Mouse (Mus musculus) Patski (cell line): Measurements from ENCODE around the gene Mib2. TPM values are rescaled to one million over a fixed set of nuclear protein-coding genes. Genes with fewer than 3 reads are reported as not detected.
"Not testable (repeated sequence)": the region's sequence is repeated elsewhere in the genome, so short reads cannot be mapped to it uniquely, and the experiment has no call there.

Experiments
- ATAC-seq: fragments of 100-300 bp; one replicate; pipeline ENCODE4 v1.8.0; 2021
- CTCF ChIA-PET: fragments of 350-600 bp; sonication (Branson Sonifier 250); formaldehyde crosslinking; loops from one replicate; lab custom pipeline; 2022; ENCODE audit warnings: inconsistent platforms; lab: Charles Lee
- POLR2A ChIA-PET: fragments of 350-600 bp; sonication (Branson Sonifier 250); formaldehyde crosslinking; loops from one replicate; lab custom pipeline; 2022; ENCODE audit warnings: antibody characterized with exemption, inconsistent platforms; lab: Charles Lee
- DNase-seq: peaks from one replicate; pipeline ENCODE4 v3.0.0-alpha.2; 2011; ENCODE audit warnings: low read depth, low spot score
- H3K27me3 ChIP-seq: fragments of 371-371 bp; one replicate; pipeline ENCODE4 v1.5.1; 2021
- CTCF ChIP-seq: fragments of 100-300 bp; IDR thresholded peaks from one replicate; pipeline ENCODE4 v1.5.1; 2021
- in situ Hi-C: fragments of 300-500 bp; cut with MboI; formaldehyde crosslinking; loops from 3 replicates; pipeline ENCODE4 v1.11.1; 2018; ENCODE audit warnings: low pct_unique_long_range_greater_than_20kb, mixed read lengths
- polyA plus RNA-seq: library from polyadenylated mRNA; unstranded; gene quantifications from one replicate; pipeline ENCODE4 v1.2.3, GENCODE M21; 2021

The Mib2 gene
- polyA plus RNA-seq, 1 experiment from 2014 or later: 39.5 TPM

DNA sequence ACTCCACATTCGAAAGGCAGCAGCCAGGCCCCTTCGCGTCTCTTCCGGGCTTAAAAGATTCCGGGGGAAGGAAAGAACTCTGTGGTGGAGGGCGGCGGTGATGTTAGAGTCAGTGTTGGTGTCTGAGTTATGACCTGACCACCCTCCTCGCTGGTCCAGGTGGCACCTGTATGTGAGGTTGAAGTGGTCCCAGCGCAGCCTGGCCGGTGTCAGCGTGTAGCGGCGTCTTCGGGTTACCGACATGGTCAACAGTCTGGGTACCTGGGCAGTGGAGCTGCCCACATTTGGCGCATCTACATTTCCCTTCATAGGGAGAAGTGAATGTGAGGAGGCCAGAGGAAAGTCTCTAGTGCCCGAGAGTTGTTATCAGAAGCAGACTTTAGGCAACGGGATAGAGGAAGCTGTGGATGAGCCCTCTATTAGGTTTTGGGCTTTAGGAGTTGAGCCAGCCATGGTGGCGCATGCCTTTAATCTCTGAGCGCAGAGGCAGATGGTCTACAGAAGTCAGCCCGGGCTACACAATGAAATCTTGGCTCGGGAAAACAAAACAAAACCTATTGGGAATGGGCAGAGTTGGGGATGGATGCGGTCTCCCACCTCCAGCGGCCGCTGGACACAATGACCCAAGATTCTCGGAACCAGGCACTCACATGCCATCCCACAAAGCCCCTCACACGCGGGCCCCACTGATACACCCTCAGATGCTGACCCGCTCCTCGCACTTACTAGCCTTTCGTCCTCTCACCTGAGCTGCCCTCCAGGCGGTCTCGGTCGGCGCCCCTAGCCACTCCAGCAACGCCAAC lies 16.5 kb downstream of the Mib2 start:
- TF ChIP-seq CTCF: no peak
- DNase-seq: no peak
- POLR2A ChIA-PET: interaction anchor here (1.1 to 1.6 kb wide), 2 partner anchors 8 to 16 kb away, joined by 3 to 4 read pairs; partner anchors contain the start of gene Mib2
- CTCF ChIA-PET: no interaction called here
- in situ Hi-C loops: no loop called here
- H3K27me3 ChIP-seq: no peaks in the 10 kb centered on the region
- no peak for ATAC-seq

DNA sequence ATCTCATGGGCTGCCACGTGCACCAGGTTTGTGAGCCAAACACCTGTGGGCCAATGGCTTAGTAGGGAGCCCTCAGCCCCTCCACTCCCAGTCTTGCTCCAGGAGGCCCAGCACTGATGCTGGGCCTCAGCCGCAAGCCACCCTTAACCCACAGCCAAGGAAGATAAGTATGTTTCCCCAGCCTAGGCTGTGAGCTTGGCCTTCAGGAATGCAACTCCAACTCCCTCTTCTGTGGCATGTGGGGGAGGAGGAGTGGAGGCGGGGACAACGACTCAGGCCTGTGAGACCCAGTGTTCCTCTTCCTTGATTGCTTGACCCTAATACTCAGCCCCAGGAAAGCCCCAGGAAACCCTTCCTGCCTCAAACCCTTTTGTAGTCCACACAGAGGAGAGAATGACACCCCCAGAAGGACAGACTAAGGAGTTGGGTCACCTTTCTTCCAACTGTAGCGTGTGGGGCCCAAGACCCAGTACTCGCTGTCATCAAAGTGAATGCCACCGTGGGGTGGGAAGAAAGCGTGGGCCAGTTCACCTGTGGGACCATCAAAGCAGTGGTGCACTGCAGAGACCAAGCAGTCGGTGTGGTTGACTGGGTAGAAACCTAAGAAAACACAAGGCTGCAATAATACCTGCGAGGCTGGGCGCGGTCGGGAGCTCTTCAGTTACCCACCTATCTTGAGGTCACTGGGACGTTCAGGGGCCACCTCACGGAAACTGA lies 17.3 kb downstream of the Mib2 start:
- no peaks in the 10 kb centered on the region for H3K27me3 ChIP-seq
- ChIA-PET POLR2A (interaction anchor here (1.1 to 1.6 kb wide), 2 partner anchors 9 to 17 kb away, joined by 3 to 4 read pairs; partner anchors contain the start of gene Mib2), CTCF (no interaction called here)
- DNase-seq: peak; percentile 58
- TF ChIP-seq CTCF: no peak
- ATAC-seq: peak; percentile 77
- in situ Hi-C loops: no loop called here

DNA sequence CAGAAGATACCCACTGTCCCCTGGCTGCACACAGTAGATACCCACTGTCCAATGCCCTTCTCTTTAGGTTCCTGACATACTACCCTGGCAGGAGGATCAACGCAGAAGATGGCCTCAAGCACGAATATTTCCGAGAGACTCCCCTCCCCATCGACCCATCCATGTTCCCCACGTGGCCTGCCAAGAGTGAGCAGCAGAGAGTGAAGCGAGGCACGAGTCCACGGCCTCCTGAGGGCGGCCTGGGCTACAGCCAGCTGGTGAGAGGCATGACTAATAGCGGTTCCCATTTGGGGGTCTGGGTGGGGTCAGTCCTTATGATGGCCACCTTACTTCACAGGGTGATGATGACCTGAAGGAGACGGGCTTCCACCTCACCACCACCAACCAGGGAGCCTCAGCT lies 19.6 kb downstream of the Mib2 start:
- POLR2A ChIA-PET: no interaction called here
- DNase-seq: no peak
- no peaks in the 10 kb centered on the region for H3K27me3 ChIP-seq
- TF ChIP-seq CTCF: no peak
- in situ Hi-C loops: no loop called here
- ATAC-seq: no peak
- CTCF ChIA-PET: no interaction called here

GRCm38 (mm10) chr4:155645721-155646120 lies 23.3 kb downstream of the Mib2 start:
- POLR2A ChIA-PET: no interaction called here
- CTCF ChIA-PET: no interaction called here
- DNase-seq (no peak), ATAC-seq (no peak)
- H3K27me3 ChIP-seq: no peaks in the 10 kb centered on the region
- in situ Hi-C loops: no loop called here
- no peak for TF ChIP-seq CTCF

DNA sequence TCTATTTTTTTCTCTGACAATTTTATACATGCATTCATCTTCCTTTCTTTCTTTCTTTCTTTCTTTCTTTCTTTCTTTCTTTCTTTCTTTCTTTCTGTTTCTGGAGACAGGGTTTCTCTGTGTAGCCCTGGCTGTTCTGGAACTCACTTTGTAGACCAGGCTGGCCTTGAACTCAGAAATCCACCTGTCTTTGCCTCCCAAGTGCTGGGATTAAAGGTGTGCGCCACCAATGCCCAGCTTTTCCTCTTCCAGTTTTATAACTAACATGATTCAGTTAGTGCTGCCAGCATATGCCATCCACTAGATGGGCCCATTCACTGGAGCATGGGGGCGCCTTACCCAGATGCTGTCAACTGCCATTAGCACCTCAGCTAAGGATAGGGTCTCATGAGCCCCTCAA lies 23.7 kb downstream of the Mib2 start, which contains the start of gene Gm10563:
Gene Gm10563, minus strand, starts transcription at position 101 of the 400 bp plus-strand sequence.
- H3K27me3 ChIP-seq, DNase-seq, CTCF ChIA-PET, POLR2A ChIA-PET, ATAC-seq, in situ Hi-C loops: not testable (repeated sequence)

DNA sequence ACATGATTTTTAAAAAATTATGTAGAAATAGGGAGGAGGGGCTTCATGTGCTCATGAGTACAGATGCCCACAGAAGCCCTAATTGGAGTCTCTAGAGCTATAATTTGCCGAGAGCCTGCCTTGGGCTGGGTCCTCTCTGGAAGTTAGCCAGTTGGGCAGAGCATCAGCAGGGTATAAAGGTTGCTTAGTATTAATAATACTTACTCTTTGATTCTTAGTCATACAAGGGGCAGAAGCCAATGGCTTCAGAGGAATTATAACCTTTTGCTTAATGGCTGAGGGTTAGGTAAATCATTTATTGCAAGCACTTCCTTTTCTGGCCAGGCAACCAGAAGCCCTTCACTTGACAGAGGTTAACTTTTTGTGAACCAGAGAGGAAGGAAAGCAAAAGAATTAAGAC lies 25.5 kb downstream of the Mib2 start:
- ChIA-PET POLR2A (no interaction called here), CTCF (no interaction called here)
- no peak for ATAC-seq
- in situ Hi-C loops: no loop called here
- no peak for DNase-seq
- H3K27me3 ChIP-seq: no peaks in the 10 kb centered on the region
- TF ChIP-seq CTCF: no peak

GRCm38 (mm10) chr4:155635766-155636499 lies 33.1 kb downstream of the Mib2 start:
- DNase-seq (no peak), ATAC-seq (no peak)
- no peak for TF ChIP-seq CTCF
- ChIA-PET CTCF (no interaction called here), POLR2A (no interaction called here)
- no peaks in the 10 kb centered on the region for H3K27me3 ChIP-seq
- in situ Hi-C loops: no loop called here

DNA sequence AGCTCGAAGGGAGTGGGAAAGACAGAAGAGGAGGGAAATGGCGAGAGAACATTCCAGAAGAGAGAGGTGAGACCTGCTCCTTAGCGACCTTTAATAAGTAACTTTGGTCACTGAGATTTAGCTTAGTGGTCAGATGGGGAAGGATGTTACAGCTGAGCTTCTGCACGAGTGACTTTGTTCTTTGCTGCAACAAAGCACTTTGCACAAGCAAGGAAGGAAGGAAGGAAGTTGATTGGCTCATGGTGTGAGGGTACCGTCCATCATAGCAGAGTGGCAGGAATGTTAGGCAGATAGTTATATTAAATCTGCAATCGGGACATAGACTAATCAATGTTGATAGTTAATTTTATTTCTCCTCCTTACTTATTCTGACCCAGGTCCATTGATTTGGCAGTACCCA lies 38.7 kb downstream of the Mib2 start:
- in situ Hi-C loops: no loop called here
- DNase-seq (no peak), ATAC-seq (no peak)
- no peaks in the 10 kb centered on the region for H3K27me3 ChIP-seq
- POLR2A ChIA-PET: no interaction called here
- no peak for TF ChIP-seq CTCF
- CTCF ChIA-PET: no interaction called here

DNA sequence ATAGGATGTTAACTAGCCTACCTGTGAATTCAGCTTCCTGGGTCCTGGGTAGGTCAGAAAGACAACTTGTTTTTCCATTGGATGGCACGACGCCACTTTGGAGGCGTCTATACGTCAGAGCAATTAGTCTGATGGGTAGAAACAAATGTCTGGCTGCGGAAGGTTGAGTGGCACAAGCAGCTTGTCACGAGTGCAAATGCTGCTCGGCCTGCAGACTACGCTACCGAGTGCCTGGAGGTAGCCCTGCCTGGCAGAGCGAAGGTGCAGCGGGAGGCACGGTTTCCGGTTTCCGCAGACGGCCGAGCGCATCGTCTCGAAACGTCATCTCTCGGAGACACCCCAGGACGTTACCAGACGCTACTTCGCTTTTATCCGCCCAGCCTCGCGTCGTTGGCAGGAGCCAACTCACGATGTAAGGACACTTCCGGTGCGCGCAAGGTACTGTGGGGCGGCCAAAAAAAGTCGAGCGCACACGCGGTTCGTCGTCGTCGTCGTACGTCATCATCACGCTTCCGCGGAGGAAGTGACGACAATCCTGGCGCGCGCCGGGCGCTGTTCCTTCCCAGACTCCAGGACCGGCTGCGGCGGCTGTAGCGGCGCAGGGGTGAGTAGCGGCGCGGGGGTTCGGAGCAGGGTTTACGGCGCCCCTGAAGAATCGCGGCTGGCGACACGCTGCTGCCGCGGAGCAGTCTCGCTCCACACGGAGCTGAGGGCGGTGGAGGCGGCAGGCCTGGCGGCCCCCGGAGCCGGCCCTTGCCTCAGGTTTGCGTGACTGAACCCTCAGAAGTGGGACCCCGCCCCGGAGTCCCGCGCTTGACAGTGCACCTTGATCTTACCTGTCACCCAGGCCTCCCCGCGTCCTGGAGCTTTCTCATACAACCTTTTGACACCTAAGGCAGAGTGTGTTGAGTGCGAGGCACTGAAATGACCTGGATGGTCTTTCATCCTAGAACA lies 44.4 kb downstream of the Mib2 start, which contains the start of gene Cdk11b:
Gene Cdk11b, plus strand, starts transcription at position 517 of the 954 bp plus-strand sequence.
- ATAC-seq: peak; percentile 51
- in situ Hi-C loops: no loop called here
- TF ChIP-seq CTCF: no peak
- POLR2A ChIA-PET: no interaction called here
- H3K27me3 ChIP-seq: no peaks in the 10 kb centered on the region
- peak; percentile 64 for DNase-seq
- CTCF ChIA-PET: no interaction called here
